Mouse (Mus musculus): ENCODE measurements at regions not wholly inside any gene's neighbourhood (a gene's known extent, or its start where the extent isn't known, plus 50 kb on each side); places are given as distances from the start of the nearest gene placed in this dataset.

DNA sequence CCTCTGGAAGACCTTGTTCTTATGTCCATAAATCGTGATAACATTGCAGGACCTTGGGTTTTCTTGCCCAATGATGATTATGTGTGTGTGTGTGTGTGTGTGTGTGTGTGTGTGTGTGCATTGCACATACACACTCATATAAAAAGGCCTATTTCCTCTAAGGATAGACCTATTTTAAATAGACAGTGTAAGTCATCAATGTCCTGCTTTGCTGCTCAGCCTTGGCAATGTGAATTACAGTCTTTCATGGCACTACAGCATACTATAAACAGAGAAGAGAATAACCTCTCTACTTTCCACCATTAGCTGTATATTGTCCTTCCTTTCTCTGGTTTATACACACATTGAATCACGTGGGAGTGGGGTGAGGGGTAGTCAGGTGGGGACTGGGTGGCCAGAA is 148.8 kb upstream of the Acvr2a start:
- TF ChIP-seq CTCF (IDR thresholded peaks at IDR 0.05), result no peak
- in situ Hi-C loops (cut with MboI; ENCODE audit: low pct_unique_long_range_greater_than_20kb), result no loop called here
- CTCF ChIA-PET, result no interaction called here
- ATAC-seq (no peak), DNase-seq (ENCODE audit: low read depth, low spot score) (no peak)
- POLR2A ChIA-PET, result no interaction called here
- H3K27me3 ChIP-seq, result no peaks in the 10 kb centered on the region

- ATAC-seq (no peak), DNase-seq (ENCODE audit: low read depth, low spot score) (no peak)
- ChIA-PET CTCF (no interaction called here), POLR2A (no interaction called here)
- no peak for TF ChIP-seq CTCF (IDR thresholded peaks at IDR 0.05)
- in situ Hi-C loops (cut with MboI; ENCODE audit: low pct_unique_long_range_greater_than_20kb), result no loop called here
- H3K27me3 ChIP-seq, result no peaks in the 10 kb centered on the region
Observed at GRCm38 (mm10) chr2:48689098-48689497, 124.8 kb upstream of the Acvr2a start.

DNA sequence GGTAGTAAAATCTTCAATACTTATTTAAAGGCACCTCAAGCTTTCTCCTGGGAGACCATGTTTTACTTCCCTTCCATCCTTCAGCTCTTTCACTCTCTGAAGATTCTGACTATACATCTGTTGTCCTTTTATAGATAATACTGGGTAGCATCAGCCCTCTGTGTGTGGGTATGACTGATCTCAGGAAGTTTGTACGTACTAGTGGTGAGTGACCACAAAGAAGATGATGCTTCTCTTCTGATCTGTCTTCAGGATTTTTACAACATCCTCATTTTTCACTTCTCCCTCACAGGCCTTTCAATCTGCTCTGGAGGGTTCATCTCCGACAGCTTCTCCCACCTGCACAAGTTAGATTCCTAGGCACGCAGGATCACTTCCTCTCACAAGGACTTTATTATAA is 119.4 kb upstream of the Acvr2a start:
- no peak for TF ChIP-seq CTCF (IDR thresholded peaks at IDR 0.05)
- ChIA-PET POLR2A (no interaction called here), CTCF (no interaction called here)
- ATAC-seq, result no peak
- in situ Hi-C loops (cut with MboI; ENCODE audit: low pct_unique_long_range_greater_than_20kb), result no loop called here
- H3K27me3 ChIP-seq, result no peaks in the 10 kb centered on the region
- DNase-seq (ENCODE audit: low read depth, low spot score), result no peak

GRCm38 (mm10) chr2:48700886-48701285 is 113.0 kb upstream of the Acvr2a start:
- CTCF ChIA-PET, result no interaction called here
- no peak for TF ChIP-seq CTCF (IDR thresholded peaks at IDR 0.05)
- in situ Hi-C loops (cut with MboI; ENCODE audit: low pct_unique_long_range_greater_than_20kb), result no loop called here
- H3K27me3 ChIP-seq, result peaks cover 6% of the 10 kb centered on the region
- DNase-seq (ENCODE audit: low read depth, low spot score), result no peak
- POLR2A ChIA-PET, result no interaction called here
- no peak for ATAC-seq

DNA sequence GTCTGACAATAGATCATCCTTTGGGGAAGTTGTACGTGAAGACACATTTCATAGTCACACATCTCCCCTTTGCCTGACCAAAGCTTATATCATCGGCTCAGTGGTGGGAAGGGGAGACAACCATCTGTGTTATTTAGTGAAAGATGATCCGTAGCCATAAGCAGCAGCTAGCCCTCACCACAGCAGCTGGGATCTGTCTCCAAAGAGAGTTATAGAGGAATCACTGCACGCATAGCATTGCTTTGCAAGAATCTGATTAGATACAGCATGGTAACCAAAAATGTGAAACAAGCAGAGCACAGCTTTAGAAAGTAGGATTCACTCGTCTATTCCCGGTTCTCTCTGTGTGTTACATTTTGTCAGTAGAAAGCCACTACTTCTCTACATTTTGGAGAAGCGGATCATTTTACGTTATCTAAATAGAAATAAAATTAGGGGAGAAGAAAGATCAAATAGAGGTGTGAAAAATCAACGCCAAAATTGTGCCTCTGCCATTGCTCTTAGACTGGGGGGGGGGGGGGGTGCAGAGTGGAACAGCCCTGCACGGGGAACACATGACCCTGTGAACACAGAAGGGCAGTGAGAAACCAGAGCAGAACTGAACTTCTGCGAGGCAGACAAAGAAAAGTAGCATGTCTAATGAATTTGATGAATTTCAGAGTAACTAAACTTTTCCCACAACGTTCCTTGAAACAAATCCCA is 108.7 kb upstream of the Acvr2a start:
- DNase-seq (ENCODE audit: low read depth, low spot score) (no peak), ATAC-seq (no peak)
- no peak for TF ChIP-seq CTCF (IDR thresholded peaks at IDR 0.05)
- ChIA-PET CTCF (interaction anchor here (1.4 kb wide), 1 partner anchor 704 kb away, joined by 3 read pairs; no protein-coding TSS in a partner anchor), POLR2A (no interaction called here)
- peaks cover 28% of the 10 kb centered on the region for H3K27me3 ChIP-seq
- in situ Hi-C loops (cut with MboI; ENCODE audit: low pct_unique_long_range_greater_than_20kb), result no loop called here

DNA sequence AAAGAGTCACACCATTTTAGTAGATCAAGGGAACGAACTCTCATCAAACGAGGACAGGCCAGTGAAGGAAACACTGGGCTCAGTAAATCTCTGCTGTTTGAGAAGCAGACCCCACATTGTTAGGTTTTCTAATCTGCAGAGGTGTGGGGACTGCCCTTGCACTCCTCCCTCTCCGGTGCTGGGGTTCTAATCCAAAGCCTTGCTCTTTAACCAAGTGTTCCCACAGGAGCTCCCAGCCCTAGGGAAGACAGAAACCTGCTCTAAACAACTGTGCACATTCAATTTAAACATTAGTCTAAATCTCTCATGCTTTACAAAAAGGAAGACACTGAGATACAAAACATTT is 108.1 kb upstream of the Acvr2a start:
- in situ Hi-C loops (cut with MboI; ENCODE audit: low pct_unique_long_range_greater_than_20kb), result no loop called here
- CTCF ChIA-PET, result interaction anchor here (1.4 kb wide), 1 partner anchor 704 kb away, joined by 3 read pairs; no protein-coding TSS in a partner anchor
- ATAC-seq, result no peak

GRCm38 (mm10) chr2:48706188-48706587 is 107.7 kb upstream of the Acvr2a start:
- ChIA-PET CTCF (interaction anchor here (1.4 kb wide), 1 partner anchor 704 kb away, joined by 3 read pairs; no protein-coding TSS in a partner anchor), POLR2A (no interaction called here)
- in situ Hi-C loops (cut with MboI; ENCODE audit: low pct_unique_long_range_greater_than_20kb), result no loop called here
- ATAC-seq (no peak), DNase-seq (ENCODE audit: low read depth, low spot score) (no peak)
- no peak for TF ChIP-seq CTCF (IDR thresholded peaks at IDR 0.05)
- peaks cover 28% of the 10 kb centered on the region for H3K27me3 ChIP-seq

More for the DNA sequence above, 108.1 kb upstream of the Acvr2a start:
- POLR2A ChIA-PET, result no interaction called here
- no peak for TF ChIP-seq CTCF (IDR thresholded peaks at IDR 0.05)
- DNase-seq (ENCODE audit: low read depth, low spot score), result no peak
- H3K27me3 ChIP-seq, result peaks cover 28% of the 10 kb centered on the region

DNA sequence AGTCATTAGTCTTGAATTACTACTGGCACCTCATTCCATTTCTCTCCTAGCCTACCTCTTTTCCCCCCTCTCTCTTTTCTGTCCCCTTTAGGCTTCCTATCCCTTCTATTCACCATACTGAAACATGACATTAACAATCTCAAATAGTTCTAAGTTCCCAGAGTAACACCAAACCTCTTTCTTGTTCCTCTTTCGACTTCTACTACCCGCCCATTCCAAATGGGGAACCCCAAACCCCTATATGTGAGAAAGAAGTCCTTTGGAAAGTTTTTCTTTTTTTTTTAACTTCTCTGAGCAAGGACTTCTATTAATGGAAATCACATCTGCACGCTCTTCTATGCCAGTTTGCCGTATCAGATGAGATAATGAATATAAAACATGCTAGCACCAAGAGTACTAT is 97.7 kb upstream of the Acvr2a start:
- ChIA-PET CTCF (no interaction called here), POLR2A (no interaction called here)
- no peak for TF ChIP-seq CTCF (IDR thresholded peaks at IDR 0.05)
- in situ Hi-C loops (cut with MboI; ENCODE audit: low pct_unique_long_range_greater_than_20kb), result no loop called here
- peaks cover 11% of the 10 kb centered on the region for H3K27me3 ChIP-seq
- DNase-seq (ENCODE audit: low read depth, low spot score) (no peak), ATAC-seq (no peak)

GRCm38 (mm10) chr2:48717770-48718169 is 96.1 kb upstream of the Acvr2a start:
- ATAC-seq (no peak), DNase-seq (ENCODE audit: low read depth, low spot score) (no peak)
- H3K27me3 ChIP-seq, result peaks cover 6% of the 10 kb centered on the region
- TF ChIP-seq CTCF (IDR thresholded peaks at IDR 0.05), result no peak
- ChIA-PET POLR2A (no interaction called here), CTCF (interaction anchor here (0.9 to 1.2 kb wide), 2 partner anchors 14 to 34 kb away, joined by 3 read pairs; no protein-coding TSS in a partner anchor)
- in situ Hi-C loops (cut with MboI; ENCODE audit: low pct_unique_long_range_greater_than_20kb), result no loop called here

DNA sequence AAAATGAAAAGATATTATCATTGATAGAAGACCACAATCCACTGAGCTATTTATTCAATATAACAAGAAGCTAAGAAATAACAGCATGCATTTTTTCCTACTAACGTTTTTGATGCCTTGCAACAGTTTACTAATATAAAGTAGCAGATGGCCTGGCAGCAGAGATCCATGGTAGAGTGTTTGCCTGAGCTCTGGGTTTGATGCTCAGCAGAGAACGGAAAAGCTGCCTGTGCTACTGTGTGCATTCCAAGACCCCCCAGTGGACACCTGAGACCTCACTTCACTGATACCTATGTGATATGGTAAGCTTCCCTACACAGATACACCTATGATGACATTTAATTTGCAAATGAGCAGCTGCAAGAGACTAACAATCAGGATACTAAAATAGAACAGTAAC is 95.6 kb upstream of the Acvr2a start:
- ATAC-seq, result no peak
- ChIA-PET POLR2A (no interaction called here), CTCF (interaction anchor here (0.9 kb wide), 1 partner anchor 13 kb away, joined by 3 read pairs; no protein-coding TSS in a partner anchor)
- in situ Hi-C loops (cut with MboI; ENCODE audit: low pct_unique_long_range_greater_than_20kb), result no loop called here
- TF ChIP-seq CTCF (IDR thresholded peaks at IDR 0.05), result no peak
- H3K27me3 ChIP-seq, result peaks cover 6% of the 10 kb centered on the region
- no peak for DNase-seq (ENCODE audit: low read depth, low spot score)

DNA sequence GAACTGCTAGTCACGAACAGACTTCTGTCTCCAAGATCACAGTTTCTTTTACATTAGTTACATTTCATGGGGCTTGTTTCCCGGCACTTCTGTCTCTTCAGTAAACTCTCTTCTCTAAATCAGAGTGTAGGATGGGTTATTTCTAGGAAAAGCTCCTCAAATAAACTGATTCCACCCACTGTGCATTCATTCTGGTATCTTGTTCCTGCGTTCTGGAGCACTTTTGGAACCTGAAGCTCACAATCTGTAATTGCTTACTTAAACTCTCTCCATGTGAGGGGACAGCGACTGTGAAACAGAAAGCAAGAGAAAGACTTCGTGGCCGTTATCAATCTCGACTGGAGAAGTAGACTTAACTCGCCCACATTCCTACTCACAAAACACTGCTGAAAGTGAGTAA is 83.1 kb upstream of the Acvr2a start:
- TF ChIP-seq CTCF (IDR thresholded peaks at IDR 0.05), result no peak
- DNase-seq (ENCODE audit: low read depth, low spot score) (no peak), ATAC-seq (no peak)
- POLR2A ChIA-PET, result interaction anchor here (0.6 kb wide), 1 partner anchor 734 kb away, joined by 3 read pairs; no protein-coding TSS in a partner anchor
- peaks cover 17% of the 10 kb centered on the region for H3K27me3 ChIP-seq
- in situ Hi-C loops (cut with MboI; ENCODE audit: low pct_unique_long_range_greater_than_20kb), result no loop called here
- CTCF ChIA-PET, result interaction anchor here (0.9 kb wide), 1 partner anchor 12 kb away, joined by 3 read pairs; no protein-coding TSS in a partner anchor

DNA sequence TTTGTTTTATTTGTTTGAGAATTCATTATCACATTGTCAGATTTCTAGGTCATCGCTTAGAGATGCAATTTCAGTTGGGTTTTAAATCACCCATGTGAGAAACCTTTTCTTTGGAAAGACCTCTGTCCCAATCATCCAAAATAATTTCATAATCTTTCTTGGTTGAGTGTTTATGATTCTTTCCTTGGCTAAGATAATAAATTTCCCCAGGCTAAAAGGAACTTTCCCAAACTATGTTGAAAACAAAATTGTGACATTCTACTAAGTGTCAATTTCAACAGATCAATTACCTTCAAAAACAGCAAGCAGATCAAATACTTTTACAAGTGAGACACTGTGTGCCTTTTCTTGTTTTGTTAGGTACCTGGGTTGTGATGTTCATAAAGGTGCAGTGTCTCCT is 80.0 kb upstream of the Acvr2a start:
- no peak for TF ChIP-seq CTCF (IDR thresholded peaks at IDR 0.05)
- ChIA-PET POLR2A (no interaction called here), CTCF (no interaction called here)
- H3K27me3 ChIP-seq, result peaks cover 14% of the 10 kb centered on the region
- DNase-seq (ENCODE audit: low read depth, low spot score) (no peak), ATAC-seq (no peak)
- in situ Hi-C loops (cut with MboI; ENCODE audit: low pct_unique_long_range_greater_than_20kb), result no loop called here
